Mouse (Mus musculus) cortical plate, adult 2 months (tissue): Measurements from ENCODE around the gene Olfr1156.

ENCODE experiments used
- CTCF ChIP-seq: fragments of 200-500 bp; IDR thresholded peaks from 2 replicates; pipeline ENCODE4 v1.5.1; 2011; ENCODE audit warnings: mild to moderate bottlenecking, control low read depth, low read length; ENCODE audit not compliant: insufficient read depth; ENCODE audit errors: extremely low read depth
- POLR2A ChIP-seq: fragments of 200-500 bp; IDR thresholded peaks from 2 replicates; pipeline ENCODE4 v1.6.1; 2011; ENCODE audit warnings: mild to moderate bottlenecking, low read length, control low read depth; ENCODE audit not compliant: insufficient read depth; ENCODE audit errors: extremely low read depth

DNA sequence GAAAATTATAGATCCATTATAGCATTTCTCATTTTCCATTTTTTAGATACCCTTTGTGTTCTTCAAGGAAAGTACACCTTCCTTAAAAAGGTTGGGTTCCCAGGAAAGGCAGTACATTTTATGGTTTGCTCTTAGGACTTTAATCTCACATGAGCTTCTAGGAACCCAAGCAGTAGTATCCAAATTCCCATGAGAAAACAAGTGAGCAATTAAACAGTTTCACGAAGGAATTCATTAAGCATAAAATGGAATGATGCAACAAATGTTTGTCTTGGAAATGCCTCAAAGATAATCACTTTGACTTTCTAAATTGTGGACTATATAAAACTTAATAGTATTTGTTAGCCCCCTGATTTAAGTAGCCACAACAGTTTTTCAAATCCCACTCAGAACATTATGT lies 47.8 kb downstream of the Olfr1156 start, which contains the start of gene Olfr1154:
- TF ChIP-seq CTCF: no peak
- TF ChIP-seq POLR2A: no peak
